Mouse (Mus musculus): ENCODE results near the gene Dnase2b. TPM values are rescaled to one million over a fixed set of nuclear protein-coding genes. Genes with fewer than 3 reads are reported as not detected.
A peak's percentile ranks its signal among the peaks of the same experiment; 100 is the strongest.

Dnase2b gene
- total RNA-seq (2021), result under 1 TPM in 1 of 2 experiments, not detected in 1; 0.54 TPM
- long read RNA-seq, experiment 1, partial matches to known transcripts, result 0 of 1 reads
- long read RNA-seq, experiment 1, other reads (novel, unspliced or antisense), result 1 of 1 reads
- long read RNA-seq, experiment 2, result 0 reads

DNA sequence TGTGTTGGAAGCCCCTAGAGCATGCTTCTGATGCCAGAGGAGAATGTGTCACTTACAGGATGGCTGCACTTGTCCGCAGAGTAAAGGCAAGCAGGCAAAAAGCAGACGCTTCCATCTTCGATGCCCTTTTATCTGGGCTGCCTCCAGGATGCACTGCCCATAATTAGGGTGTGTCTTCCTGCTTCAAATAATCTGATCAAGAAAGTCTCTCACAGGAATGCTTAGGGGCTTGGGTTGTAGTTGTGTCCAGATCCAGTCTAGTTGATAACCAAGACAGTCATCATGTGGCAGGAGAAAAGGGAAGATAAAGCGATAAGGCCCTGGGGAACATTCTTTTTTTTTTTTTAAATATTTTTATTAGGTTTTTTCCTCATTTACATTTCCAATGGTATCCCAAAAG is at the start of gene Dnase2b:
TSS of gene Dnase2b (minus strand) at position 101 of the 400 bp plus-strand sequence.
- no peak for DNase-seq (ENCODE audit: low spot score in 2 of 2)

DNA sequence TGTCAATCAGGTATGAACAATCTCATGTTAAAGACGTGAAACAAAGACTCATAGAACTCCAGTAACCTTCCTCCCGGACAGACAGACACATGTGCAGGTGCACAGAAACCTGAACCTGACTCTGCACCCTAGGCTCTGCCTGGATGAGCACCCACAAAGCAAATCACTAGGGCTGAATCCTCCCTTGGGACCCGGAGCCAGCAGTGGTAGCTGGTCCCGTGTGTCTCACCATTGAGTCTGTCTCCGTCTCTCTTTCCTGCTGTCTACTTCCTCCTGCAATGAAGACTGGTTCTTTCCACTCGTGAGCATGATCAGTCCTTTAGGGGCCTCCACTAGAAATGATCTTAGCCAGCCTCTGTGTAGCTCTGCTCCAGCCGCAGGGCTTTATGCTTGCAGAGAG is 46.5 kb upstream of the Dnase2b start:
- no peak for DNase-seq (ENCODE audit: low spot score in 2 of 2)

- no peak for DNase-seq (ENCODE audit: low spot score in 2 of 2)
Observed at GRCm38 (mm10) chr3:146661001-146661400, 45.6 kb upstream of the Dnase2b start.

GRCm38 (mm10) chr3:146659321-146659720 is 43.9 kb upstream of the Dnase2b start:
- DNase-seq (ENCODE audit: low spot score in 2 of 2), result no peak

GRCm38 (mm10) chr3:146658061-146658639 is 42.8 kb upstream of the Dnase2b start:
- no peak for DNase-seq (ENCODE audit: low spot score in 2 of 2)

DNA sequence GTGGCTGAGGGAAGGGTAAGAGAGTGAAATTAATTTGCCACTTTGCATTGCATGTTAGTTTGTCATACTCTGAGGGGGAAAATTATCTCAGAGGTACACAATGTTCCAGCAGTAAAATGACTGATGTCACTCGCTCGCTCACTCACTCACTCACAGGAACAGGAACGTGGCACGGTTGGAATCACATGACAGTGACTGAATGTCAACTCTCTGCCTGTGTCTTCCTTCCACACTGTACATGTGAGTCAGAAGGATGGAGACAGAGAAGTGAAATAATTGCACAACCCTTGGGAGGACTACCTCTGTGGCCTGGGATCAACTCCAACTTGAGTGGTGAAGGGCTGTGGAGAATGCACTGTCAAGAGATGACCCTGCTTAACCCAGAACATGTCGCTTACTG is 42.0 kb upstream of the Dnase2b start:
- DNase-seq (ENCODE audit: low spot score in 2 of 2), result no peak

- no peak for DNase-seq (ENCODE audit: low spot score in 2 of 2)
Observed at GRCm38 (mm10) chr3:146655111-146655577, 39.7 kb upstream of the Dnase2b start.

GRCm38 (mm10) chr3:146653692-146654091 is 38.3 kb upstream of the Dnase2b start:
- DNase-seq (ENCODE audit: low spot score in 2 of 2), result no peak

DNA sequence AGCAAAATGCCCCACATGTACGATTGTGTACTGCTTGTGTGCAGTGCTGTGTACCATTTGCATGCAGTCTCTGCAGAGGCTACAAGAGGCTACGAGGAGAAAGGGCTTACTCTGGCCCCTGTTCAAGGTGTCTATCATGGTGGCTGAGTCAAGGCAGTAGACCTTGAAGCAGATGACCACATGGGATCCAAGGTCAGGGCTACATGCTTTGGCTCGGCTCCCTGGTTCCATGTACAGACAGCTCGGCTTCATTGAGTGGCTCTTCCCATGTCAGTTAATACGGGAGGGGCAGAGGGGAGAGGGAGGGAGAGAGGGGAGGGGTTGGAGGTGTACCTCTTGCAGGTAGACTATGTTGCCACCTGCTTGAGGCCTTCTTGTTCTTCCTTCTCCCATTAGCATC is 37.0 kb upstream of the Dnase2b start:
- no peak for DNase-seq (ENCODE audit: low spot score in 2 of 2)

DNA sequence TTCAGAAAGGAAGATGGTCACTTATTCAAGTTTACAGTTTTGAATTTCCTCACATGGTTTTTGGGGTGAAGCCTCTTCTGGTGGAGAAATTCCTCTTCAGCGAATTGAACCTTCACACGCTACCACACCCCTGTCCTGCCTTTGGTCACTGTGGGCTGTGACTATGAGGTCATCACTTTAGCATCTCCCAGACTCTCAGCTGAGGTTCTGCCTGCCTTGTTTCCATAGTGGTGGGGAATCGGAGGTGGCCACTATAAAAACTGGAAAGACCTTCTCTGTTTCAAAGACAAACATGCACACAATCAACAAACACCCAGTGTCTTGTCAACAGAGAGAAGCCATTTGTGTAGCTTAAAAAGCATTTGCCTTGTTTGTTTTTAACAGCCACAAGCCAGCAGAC is 35.8 kb upstream of the Dnase2b start, which contains the start of gene 4930503B20Rik:
TSS of gene 4930503B20Rik (minus strand) at position 101 of the 400 bp plus-strand sequence.
- DNase-seq (ENCODE audit: low spot score in 2 of 2), result no peak

- no peak for DNase-seq (ENCODE audit: low spot score in 2 of 2)
Observed at GRCm38 (mm10) chr3:146650716-146651115, 35.3 kb upstream of the Dnase2b start.

DNA sequence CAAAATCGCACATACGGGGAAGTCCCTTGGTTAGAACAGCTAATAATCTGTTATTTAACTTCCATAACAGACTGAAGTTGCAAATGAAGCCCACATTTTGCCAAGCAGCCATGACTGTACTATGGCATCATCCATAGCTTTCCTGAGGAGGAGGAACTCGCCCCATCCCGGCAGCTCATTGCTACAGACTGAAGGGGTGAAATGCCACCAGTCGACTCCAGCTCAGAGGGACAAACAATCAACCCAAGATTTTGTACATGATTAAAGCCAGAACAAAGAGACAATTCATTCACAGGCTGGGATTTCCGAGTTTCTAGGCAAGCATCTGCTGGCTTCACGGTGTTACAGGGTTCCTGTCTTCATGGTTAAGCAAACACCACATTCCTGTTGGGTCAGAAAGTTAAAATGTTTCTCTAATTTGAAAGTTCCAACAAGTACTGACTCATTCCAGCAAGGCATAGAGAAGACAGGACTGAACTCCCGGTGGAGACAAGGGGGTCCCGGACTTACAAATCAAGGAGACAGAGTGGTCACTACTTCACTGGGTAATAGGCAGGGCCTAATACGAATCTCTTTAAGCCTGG is 34.0 kb upstream of the Dnase2b start:
- DNase-seq (ENCODE audit: low spot score in 2 of 2), result no peak

- no peak for DNase-seq (ENCODE audit: low spot score in 2 of 2)
Observed at GRCm38 (mm10) chr3:146641818-146642427, 26.5 kb upstream of the Dnase2b start.

- no peak for DNase-seq (ENCODE audit: low spot score in 2 of 2)
Observed at GRCm38 (mm10) chr3:146632506-146632905, 17.1 kb upstream of the Dnase2b start.

GRCm38 (mm10) chr3:146628227-146628982 is 13.0 kb upstream of the Dnase2b start:
- no peak for DNase-seq (ENCODE audit: low spot score in 2 of 2)

DNA sequence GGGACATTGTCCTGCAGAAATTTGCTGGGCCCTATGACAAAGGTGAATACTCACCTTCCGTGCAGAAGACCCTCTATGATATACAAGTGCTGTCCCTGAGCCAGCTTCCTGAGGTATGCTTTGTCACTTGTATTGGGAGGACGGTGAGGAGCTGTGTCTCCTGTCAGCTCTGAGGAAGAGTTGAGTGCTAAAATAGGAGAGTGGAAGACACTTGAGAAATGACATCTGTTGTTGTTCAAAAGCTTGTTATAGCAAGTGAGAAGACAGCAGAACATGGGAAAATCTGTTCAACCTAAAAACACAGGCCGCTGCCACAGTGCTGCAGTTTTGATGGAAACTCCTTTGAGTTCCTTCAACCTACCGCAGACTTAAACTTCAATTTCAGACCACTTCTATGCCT is 10.4 kb upstream of the Dnase2b start:
- no peak for DNase-seq (ENCODE audit: low spot score in 2 of 2)

DNA sequence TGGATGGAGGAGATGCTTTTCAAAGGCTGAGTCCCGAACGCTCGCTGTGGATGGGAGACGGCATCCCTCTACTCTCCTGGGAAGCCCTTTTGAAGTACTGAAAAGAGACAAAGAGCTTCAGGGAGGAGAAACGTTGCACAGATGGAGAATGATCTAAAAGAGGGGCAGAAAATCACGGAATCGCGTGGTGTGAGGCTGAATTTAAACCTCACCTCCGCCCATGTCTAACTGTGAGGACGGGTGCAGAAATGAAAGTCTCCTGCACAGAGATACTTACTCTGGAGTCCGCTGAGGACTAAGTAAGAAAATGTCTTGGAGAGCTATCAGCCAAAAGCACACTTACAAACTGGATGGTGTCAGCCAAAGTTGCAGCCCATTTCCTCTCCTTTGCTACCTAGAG is 6.6 kb upstream of the Dnase2b start:
- no peak for DNase-seq (ENCODE audit: low spot score in 2 of 2)

GRCm38 (mm10) chr3:146620555-146621249 is 5.3 kb upstream of the Dnase2b start:
- peak; percentile 4 to 14 for DNase-seq (ENCODE audit: low spot score in 2 of 2)

GRCm38 (mm10) chr3:146620101-146620500 is 4.7 kb upstream of the Dnase2b start:
- no peak for DNase-seq (ENCODE audit: low spot score in 2 of 2)

DNA sequence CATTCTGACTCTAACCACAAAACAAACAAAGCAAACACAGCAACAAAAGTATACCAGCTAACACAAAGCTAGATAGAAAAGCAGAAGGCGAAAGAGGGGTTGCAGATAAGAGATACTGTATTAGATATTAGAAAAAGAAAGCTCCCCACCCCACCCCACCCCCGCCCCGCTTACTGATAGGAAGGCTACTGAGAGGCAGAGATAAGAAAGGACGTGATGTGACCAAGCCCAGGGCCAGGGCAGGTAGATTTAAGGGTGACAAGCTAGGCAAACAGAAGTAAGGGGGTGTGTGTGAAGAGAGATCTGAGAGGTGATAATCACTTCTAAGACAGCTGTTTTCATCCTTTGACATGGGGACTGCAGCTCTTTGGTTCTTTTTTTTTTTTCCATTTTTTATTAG is 3.0 kb upstream of the Dnase2b start:
- no peak for DNase-seq (ENCODE audit: low spot score in 2 of 2)

DNA sequence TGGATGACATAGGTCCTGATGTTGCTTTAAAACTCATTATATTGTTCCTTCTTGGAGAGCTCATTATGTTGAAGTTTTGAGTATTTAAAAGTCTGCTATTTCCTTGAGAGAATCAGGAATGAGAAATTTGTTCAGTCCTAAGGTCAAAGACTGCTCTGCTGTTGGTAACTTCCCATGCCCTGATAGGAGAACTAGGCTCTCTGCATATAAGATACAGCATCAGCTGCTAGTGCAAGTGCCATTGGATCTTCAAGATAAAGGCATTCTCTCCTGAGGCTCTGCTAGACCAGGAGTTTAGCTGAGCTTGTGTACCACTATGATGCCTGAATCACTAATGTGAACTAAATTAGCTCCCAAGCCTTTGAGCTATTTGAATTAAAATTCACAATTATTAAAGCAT is 2.5 kb upstream of the Dnase2b start:
- DNase-seq (ENCODE audit: low spot score in 2 of 2), result no peak

Measured in adrenal gland, postnatal 4 days (tissue).